Mouse (Mus musculus): ENCODE data around the gene Lmln.
"Not testable (repeated sequence)": the region's sequence is repeated elsewhere in the genome, so short reads cannot be mapped to it uniquely, and the experiment has no call there.

The Lmln gene

DNA sequence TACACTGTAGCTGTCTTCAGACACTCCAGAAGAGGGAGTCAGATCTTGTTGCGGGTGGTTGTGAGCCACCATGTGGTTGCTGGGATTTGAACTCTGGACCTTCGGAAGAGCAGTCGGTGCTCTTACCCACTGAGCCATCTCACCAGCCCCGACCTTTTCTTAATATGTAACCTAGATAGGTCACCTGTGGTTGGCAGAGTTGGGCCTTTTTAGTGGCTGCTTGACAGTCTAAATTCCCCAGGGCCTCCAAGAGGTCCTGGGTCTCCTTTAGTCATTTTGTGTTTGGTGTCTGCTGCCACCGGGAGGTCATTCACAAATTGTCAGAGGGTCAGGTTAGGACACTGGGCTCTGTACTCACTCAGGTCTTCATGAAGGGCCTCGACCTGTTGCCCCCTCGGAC lies 76.7 kb downstream of the Lmln start:
- not testable (repeated sequence) for DNase-seq

GRCm38 (mm10) chr16:33141758-33142280 lies 79.5 kb downstream of the Lmln start:
- DNase-seq: no peak

GRCm38 (mm10) chr16:33143452-33143851 lies 81.1 kb downstream of the Lmln start:
- DNase-seq: no peak

DNA sequence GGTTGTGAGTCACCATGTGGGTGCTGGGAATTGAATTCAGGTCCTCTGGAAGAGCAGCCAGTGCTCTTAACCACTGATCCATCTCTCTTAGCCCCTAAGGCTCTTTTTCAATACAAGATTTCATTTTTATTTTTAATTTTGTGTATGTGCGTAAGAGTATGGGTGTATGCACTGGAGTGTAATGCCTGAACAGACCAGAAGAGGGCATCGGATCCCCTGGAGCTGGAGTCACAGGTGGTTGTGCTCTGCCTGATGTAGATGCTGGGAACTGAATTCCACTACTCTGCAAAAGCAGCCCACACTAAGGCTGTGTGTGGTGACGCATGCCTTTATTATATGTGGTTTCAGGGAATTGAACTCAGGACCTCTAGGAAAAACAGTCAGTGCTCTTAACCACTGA lies 83.9 kb downstream of the Lmln start:
- no peak for DNase-seq

DNA sequence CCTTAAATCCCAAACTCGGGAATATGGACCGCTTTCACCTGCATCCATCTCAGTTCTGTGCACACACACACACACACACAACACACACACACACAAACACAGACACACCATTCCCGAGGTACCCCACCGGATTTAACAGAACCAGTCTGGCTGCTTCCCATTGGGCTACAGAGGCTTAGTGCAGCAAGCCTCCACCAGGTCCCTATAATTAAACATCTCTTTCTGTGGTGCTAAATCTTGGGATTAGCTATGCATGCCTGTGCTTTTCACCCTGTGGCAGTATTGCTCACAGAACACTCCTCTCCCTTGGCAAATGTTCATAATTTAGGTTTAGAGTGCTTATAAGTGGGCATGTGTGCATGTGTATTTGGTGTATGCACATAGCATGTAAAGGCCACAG lies 85.8 kb downstream of the Lmln start:
- DNase-seq: no peak

DNA sequence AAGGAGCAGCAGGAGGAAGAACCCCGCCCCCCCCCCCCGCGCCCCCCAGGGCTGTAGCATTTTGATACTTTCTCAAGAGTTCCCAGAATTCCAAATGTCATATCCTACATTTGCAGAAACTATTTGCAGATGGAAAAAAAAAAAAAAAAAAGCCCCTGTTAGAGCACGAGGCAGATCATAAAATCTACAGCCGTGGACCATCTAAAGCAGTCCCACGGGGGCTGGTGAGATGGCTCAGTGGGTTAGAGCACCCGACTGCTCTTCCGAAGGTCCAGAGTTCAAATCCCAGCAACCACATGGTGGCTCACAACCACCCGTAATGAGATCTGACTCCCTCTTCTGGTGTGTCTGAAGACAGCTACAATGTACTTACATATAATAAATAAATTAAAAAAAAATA lies 88.6 kb downstream of the Lmln start:
- DNase-seq: not testable (repeated sequence)

- no peak for DNase-seq
Measured at GRCm38 (mm10) chr16:33151558-33151957, 89.2 kb downstream of the Lmln start.

- peak; percentile 60 for DNase-seq
Measured at GRCm38 (mm10) chr16:33154992-33155391, 92.7 kb downstream of the Lmln start.

- no peak for DNase-seq
Measured at GRCm38 (mm10) chr16:33158006-33158405, 95.7 kb downstream of the Lmln start.

GRCm38 (mm10) chr16:33158590-33159071 lies 96.3 kb downstream of the Lmln start:
- DNase-seq: no peak

GRCm38 (mm10) chr16:33159363-33159762 lies 97.0 kb downstream of the Lmln start:
- no peak for DNase-seq

DNA sequence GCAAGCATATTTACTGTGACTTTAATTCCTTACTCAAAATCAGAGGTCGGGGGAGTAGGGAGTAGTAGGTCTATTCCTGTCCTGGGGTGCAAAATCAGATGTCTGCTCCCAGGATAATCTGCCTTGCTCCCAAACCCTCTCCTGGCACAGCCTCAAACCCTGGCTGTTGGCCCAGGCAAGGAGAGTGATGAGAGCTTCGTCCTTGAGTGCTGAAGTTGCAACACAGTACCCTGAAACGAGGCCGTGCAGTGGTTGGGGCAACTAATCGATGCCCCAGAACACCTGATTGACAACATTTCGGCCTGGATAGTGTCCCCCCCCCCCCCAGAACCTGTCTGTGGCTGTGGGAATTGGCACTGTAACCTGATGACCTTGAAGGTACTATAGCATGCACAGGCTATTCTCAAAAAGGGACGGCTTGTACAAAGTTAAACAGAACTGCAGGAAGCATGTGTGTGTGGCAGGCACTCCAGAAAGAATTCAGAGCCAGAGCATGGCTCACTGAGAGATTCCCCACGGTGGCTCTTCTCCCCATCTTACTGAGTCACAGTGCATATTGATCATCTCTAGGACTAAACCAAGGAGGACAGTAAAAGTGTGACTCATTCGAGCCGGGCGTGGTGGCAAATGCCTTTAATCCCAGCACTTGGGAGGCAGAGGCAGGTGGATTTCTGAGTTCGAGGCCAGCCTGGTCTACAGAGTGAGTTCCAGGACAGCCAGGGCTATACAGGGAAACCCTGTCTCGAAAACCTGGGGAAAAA lies 101.2 kb downstream of the Lmln start:
- no peak for DNase-seq

- peak; percentile 65 for DNase-seq
Measured at GRCm38 (mm10) chr16:33166284-33166683, 104.0 kb downstream of the Lmln start.

GRCm38 (mm10) chr16:33167537-33167936 lies 105.2 kb downstream of the Lmln start:
- peak; percentile 45 for DNase-seq

GRCm38 (mm10) chr16:33169471-33170034 lies 107.2 kb downstream of the Lmln start:
- no peak for DNase-seq

- DNase-seq: no peak
Measured at GRCm38 (mm10) chr16:33170716-33171587, 108.6 kb downstream of the Lmln start.

- DNase-seq: no peak
Measured at GRCm38 (mm10) chr16:33171800-33172199, 109.5 kb downstream of the Lmln start.

DNA sequence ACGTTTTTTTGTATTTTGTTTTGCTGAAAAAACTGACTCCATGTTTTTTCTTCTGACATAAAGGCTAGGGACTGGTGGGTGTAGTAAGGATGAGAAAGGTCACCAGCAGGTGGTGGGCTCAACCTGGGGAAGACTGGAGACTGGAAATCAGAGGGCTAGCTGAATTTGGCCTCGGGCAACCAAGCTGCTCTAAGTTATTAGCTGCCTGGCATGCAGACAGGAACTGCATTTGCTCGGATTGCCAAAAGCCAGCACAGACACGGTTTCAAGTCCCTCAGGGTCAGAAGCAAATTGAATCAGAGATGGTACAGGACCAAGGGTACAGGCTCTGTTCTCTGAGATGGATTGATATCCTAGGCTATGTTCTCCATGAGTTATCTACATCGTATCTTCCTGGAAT lies 110.8 kb downstream of the Lmln start:
- DNase-seq: no peak

GRCm38 (mm10) chr16:33174695-33175094 lies 112.4 kb downstream of the Lmln start:
- DNase-seq: no peak

- DNase-seq: not testable (repeated sequence)
Measured at GRCm38 (mm10) chr16:33176831-33177230, 114.5 kb downstream of the Lmln start.

Measured in thymus, postnatal 14 days (tissue).